Mouse (Mus musculus): Measurements from ENCODE around the gene Ceacam20. TPM values are rescaled to one million over a fixed set of nuclear protein-coding genes. Genes with fewer than 3 reads are reported as not detected.

Gene Ceacam20
- polyA plus RNA-seq (2014; fragmentation: Nextera tagmentation; extraction: Ambion mirVana) = not detected in 2 replicates

DNA sequence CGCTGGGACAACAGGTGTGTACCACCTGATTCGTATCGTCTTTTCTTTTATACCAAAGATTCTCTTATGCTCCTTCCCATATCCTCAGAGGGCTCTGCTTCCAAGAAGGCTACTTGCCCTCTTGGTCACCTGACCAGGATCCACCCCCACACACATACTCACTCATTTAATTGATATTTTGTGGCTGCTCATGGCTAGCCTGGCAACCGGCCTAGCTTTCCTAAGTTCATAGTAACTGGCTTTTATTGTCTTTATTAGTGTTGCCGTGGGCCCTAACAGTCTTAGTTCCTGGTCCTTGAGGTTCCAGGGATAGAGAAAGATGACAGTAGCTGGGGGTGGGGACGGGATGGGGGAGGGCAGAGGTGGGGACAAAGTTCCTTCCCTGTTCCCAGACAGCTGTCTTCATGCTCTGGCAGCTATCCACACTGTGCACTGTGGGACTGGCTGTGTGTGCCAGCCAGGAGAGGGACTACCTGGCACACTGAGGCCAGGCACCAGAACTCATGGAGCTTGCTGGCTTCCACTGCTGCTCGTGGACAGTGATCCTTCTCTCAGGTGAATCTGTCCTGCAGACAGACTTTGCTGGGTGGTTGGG lies at the start of gene Ceacam20:
TSS of gene Ceacam20 (plus strand) at position 428 of the 595 bp plus-strand sequence.
- 71% methylated on average over 7 of the region's 7 CpGs for WGBS
- H3K4me3 ChIP-seq (ENCODE audit: low read depth, low read length) = no peak within 1 kb of the TSS
- H3K4me1 ChIP-seq (ENCODE audit: insufficient read depth) = no peaks in the 10 kb centered on the region
- H3K9ac ChIP-seq = no peak within 1 kb of the TSS
- H3K9me3 ChIP-seq (ENCODE audit: low read depth, low read length) = no peaks in the 10 kb centered on the region
- no peak within 1 kb of the TSS for H3K27ac ChIP-seq (ENCODE audit: low read depth)
- no peak for TF ChIP-seq CTCF (IDR thresholded peaks at IDR 0.05; ENCODE audit: low read depth)
- no peak within 1 kb of the TSS for H3K4me2 ChIP-seq
- no peaks in the 10 kb centered on the region for H3K36me3 ChIP-seq (ENCODE audit: insufficient read depth)
- DNase-seq = no peak
- no peak for ATAC-seq (ENCODE audit: insufficient read depth)
- no peaks in the 10 kb centered on the region for H3K27me3 ChIP-seq (ENCODE audit: insufficient read depth, low read length)

GRCm38 (mm10) chr7:19920166-19920505 lies 45.1 kb upstream of the Ceacam20 start:
- WGBS = 24% methylated on average over 4 of the region's 4 CpGs
- no peak for TF ChIP-seq CTCF (IDR thresholded peaks at IDR 0.05; ENCODE audit: low read depth)
- peak overlapping the region; percentile 71 for H3K4me2 ChIP-seq
- H3K9ac ChIP-seq = peak overlapping the region; percentile 82
- ATAC-seq (ENCODE audit: insufficient read depth) (peak; percentile 52), DNase-seq (no peak)
- H3K4me1 ChIP-seq (ENCODE audit: insufficient read depth) = no peaks in the 10 kb centered on the region
- H3K4me3 ChIP-seq (ENCODE audit: low read depth, low read length) = peak overlapping the region; percentile 76
- H3K27me3 ChIP-seq (ENCODE audit: insufficient read depth, low read length) = no peaks in the 10 kb centered on the region
- peaks cover 24% of the 10 kb centered on the region for H3K36me3 ChIP-seq (ENCODE audit: insufficient read depth)
- H3K9me3 ChIP-seq (ENCODE audit: low read depth, low read length) = no peaks in the 10 kb centered on the region
- peak overlapping the region; percentile 46; the same call in 1 of the 2 replicates for H3K27ac ChIP-seq (ENCODE audit: low read depth)

DNA sequence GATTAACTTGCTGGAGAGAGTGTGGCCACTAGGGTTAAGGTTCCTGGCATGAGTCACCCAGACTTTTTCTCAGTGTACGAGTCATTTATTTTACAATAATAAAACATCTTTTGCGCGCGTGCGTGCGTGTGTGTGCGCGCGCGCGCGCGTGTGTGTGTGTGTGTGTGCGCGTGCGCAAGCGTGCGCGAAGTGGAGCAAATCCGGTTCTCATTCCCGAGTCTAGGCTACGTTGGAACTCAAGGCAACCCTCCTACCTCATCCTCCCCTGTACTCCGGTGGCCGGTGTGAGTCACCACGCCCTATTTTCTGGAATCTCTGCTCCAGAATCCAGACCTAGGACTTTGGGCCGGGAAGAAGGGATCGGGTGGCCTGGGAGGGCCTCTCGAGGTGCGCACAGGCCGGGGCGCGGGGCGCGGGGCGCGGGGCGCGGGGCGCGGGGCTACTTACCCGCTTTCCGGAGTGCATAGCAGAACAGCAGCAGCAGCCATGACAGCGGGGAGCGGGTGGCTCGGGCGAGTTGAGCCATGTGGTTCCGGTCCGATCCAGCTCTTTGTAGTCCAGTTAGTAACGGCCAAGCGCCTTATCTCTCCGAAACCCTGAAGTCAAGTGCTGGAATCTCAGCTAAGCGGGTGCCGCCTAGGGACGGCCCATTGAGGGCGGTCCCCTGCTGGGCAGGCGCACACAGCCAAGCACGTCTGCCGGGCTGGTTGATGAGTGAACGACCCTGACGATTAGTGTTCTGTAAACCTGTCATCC lies 44.5 kb upstream of the Ceacam20 start, which contains the start of gene Pvr:
TSS of gene Pvr (minus strand) at position 655 of the 756 bp plus-strand sequence.
- H3K27me3 ChIP-seq (ENCODE audit: insufficient read depth, low read length) = no peaks in the 10 kb centered on the region
- under 1% methylated on average over 53 of the region's 60 CpGs for WGBS
- peaks cover 19% of the 10 kb centered on the region for H3K36me3 ChIP-seq (ENCODE audit: insufficient read depth)
- TF ChIP-seq CTCF (IDR thresholded peaks at IDR 0.05; ENCODE audit: low read depth) = peak; percentile 55
- no peaks in the 10 kb centered on the region for H3K4me1 ChIP-seq (ENCODE audit: insufficient read depth)
- H3K9me3 ChIP-seq (ENCODE audit: low read depth, low read length) = no peaks in the 10 kb centered on the region
- peak within 1 kb of the TSS; percentile 82 for H3K9ac ChIP-seq
- DNase-seq = peak; percentile 88
- H3K4me2 ChIP-seq = peak within 1 kb of the TSS; percentile 71
- H3K27ac ChIP-seq (ENCODE audit: low read depth) = peak within 1 kb of the TSS; percentile 86
- H3K4me3 ChIP-seq (ENCODE audit: low read depth, low read length) = peak within 1 kb of the TSS; percentile 76
- peak; percentile 93 for ATAC-seq (ENCODE audit: insufficient read depth)

DNA sequence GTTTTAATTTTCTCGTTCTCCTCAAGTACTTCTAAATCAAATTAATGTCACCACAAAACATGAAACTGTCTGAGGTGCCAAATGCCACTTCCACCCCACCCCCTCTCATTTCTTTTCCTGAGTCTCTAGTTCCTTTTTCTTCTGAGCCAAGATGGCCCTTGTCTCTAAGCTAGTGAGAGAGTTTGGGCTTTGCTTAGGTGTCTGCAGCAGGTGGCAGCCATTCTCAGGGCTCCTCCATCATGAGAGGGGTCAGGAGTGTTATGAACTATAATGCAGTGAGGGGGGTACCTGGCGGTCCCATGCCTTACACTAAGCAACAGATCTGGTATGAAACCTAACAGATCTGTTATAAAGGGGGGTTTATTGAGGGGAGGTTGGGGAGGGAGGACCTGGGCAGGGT lies 41.9 kb upstream of the Ceacam20 start:
- Histone ChIP-seq H3K4me3 (ENCODE audit: low read depth, low read length) (no peak overlapping the region), H3K27ac (ENCODE audit: low read depth) (no peak overlapping the region), H3K9me3 (ENCODE audit: low read depth, low read length) (no peaks in the 10 kb centered on the region), H3K9ac (no peak overlapping the region), H3K36me3 (ENCODE audit: insufficient read depth) (no peaks in the 10 kb centered on the region), H3K4me2 (no peak overlapping the region), H3K27me3 (ENCODE audit: insufficient read depth, low read length) (no peaks in the 10 kb centered on the region), H3K4me1 (ENCODE audit: insufficient read depth) (no peaks in the 10 kb centered on the region)
- 44% methylated on average over 2 of the region's 2 CpGs for WGBS
- DNase-seq (no peak), ATAC-seq (ENCODE audit: insufficient read depth) (no peak)
- TF ChIP-seq CTCF (IDR thresholded peaks at IDR 0.05; ENCODE audit: low read depth) = no peak

DNA sequence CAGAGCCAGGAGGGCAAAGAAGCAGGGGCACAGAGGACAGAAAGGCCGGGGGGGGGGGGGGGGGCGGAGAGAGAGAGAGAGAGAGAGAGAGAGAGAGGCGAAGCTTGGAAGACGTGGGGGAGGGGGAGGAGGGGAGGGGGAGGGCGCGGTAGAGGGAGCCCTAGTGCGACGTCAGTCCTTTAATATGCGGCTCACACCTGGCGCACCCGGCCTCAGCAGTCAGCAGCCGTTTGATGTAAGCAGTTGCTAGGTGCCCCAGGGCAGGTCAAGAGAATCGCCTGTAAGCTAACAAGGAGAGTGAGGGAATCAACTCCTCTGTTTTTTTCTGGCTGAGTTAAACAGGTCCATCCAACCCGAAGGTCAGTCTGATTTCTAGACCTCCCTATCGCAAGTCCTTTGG lies 41.4 kb upstream of the Ceacam20 start:
- Histone ChIP-seq H3K36me3 (ENCODE audit: insufficient read depth) (no peaks in the 10 kb centered on the region), H3K4me3 (ENCODE audit: low read depth, low read length) (no peak overlapping the region), H3K27me3 (ENCODE audit: insufficient read depth, low read length) (no peaks in the 10 kb centered on the region), H3K27ac (ENCODE audit: low read depth) (no peak overlapping the region), H3K4me2 (no peak overlapping the region), H3K9ac (no peak overlapping the region), H3K9me3 (ENCODE audit: low read depth, low read length) (no peaks in the 10 kb centered on the region), H3K4me1 (ENCODE audit: insufficient read depth) (no peaks in the 10 kb centered on the region)
- 3% methylated on average over 11 of the region's 15 CpGs for WGBS
- DNase-seq (peak; percentile 57), ATAC-seq (ENCODE audit: insufficient read depth) (no peak)
- TF ChIP-seq CTCF (IDR thresholded peaks at IDR 0.05; ENCODE audit: low read depth) = no peak

DNA sequence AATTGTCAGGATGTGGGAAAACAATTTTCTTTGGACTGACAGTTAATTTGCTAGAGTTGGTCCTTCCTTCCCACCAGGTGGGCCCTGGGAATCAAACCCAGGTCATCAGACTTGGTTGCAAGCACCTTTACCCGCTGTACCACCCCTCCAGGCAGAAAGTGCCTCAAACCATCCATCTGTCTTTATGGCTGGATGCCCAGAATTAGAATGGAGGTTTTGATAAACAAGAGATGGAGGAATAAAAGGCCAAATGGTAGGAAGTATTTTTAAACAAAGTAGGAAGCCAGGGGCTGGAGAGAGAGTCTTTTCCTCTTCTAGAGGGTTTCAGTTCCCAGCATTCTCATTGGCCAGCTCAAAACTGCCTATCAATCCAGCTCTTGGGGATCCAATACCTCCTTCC lies 39.8 kb upstream of the Ceacam20 start:
- Histone ChIP-seq H3K27me3 (ENCODE audit: insufficient read depth, low read length) (no peaks in the 10 kb centered on the region), H3K9ac (no peak overlapping the region), H3K4me3 (ENCODE audit: low read depth, low read length) (no peak overlapping the region), H3K9me3 (ENCODE audit: low read depth, low read length) (no peaks in the 10 kb centered on the region), H3K4me2 (no peak overlapping the region), H3K4me1 (ENCODE audit: insufficient read depth) (no peaks in the 10 kb centered on the region), H3K36me3 (ENCODE audit: insufficient read depth) (no peaks in the 10 kb centered on the region), H3K27ac (ENCODE audit: low read depth) (no peak overlapping the region)
- no peak for TF ChIP-seq CTCF (IDR thresholded peaks at IDR 0.05; ENCODE audit: low read depth)
- WGBS = 51% methylated on average over 1 of the region's 1 CpGs
- DNase-seq (peak; percentile 51), ATAC-seq (ENCODE audit: insufficient read depth) (no peak)

GRCm38 (mm10) chr7:19926849-19927480 lies 38.2 kb upstream of the Ceacam20 start:
- Histone ChIP-seq H3K27ac (ENCODE audit: low read depth) (no peak overlapping the region), H3K27me3 (ENCODE audit: insufficient read depth, low read length) (no peaks in the 10 kb centered on the region), H3K4me3 (ENCODE audit: low read depth, low read length) (no peak overlapping the region), H3K9ac (no peak overlapping the region), H3K9me3 (ENCODE audit: low read depth, low read length) (no peaks in the 10 kb centered on the region), H3K4me1 (ENCODE audit: insufficient read depth) (no peaks in the 10 kb centered on the region), H3K4me2 (no peak overlapping the region), H3K36me3 (ENCODE audit: insufficient read depth) (no peaks in the 10 kb centered on the region)
- DNase-seq (peak; percentile 53), ATAC-seq (ENCODE audit: insufficient read depth) (no peak)
- no peak for TF ChIP-seq CTCF (IDR thresholded peaks at IDR 0.05; ENCODE audit: low read depth)
- WGBS = 27% methylated on average over 2 of the region's 2 CpGs

Data from lung, embryonic 14.5 days (tissue).